Mouse (Mus musculus) neural tube, embryonic 13.5 days (tissue): ENCODE data around the gene Plin5. TPM values are rescaled to one million over a fixed set of nuclear protein-coding genes. Genes with fewer than 3 reads are reported as not detected.

ENCODE experiments used
- ATAC-seq: fragments of 200-750 bp; cut with Nextera tagmentation; 2 replicates; pipeline ENCODE4 v1.8.0; 2017; ENCODE audit warnings: low read depth, mild to moderate bottlenecking, moderate TSS enrichment, moderate library complexity
- H3K27ac ChIP-seq: fragments of 300-500 bp; sonication (generic); replicated peaks from 2 replicates; pipeline ENCODE4 v1.5.1; 2015; ENCODE audit warnings: moderate library complexity, mild to moderate bottlenecking, inconsistent platforms
- H3K27me3 ChIP-seq: fragments of 300-500 bp; sonication (generic); 2 replicates; pipeline ENCODE4 v1.6.1; 2015; ENCODE audit warnings: mild to moderate bottlenecking, inconsistent platforms
- H3K36me3 ChIP-seq: fragments of 300-500 bp; sonication (generic); 2 replicates; pipeline ENCODE4 v1.6.1; 2015; ENCODE audit warnings: mild to moderate bottlenecking, inconsistent platforms
- H3K4me1 ChIP-seq: fragments of 300-500 bp; sonication (generic); replicated peaks from 2 replicates; pipeline ENCODE4 v1.6.1; 2015; ENCODE audit warnings: inconsistent platforms
- H3K4me2 ChIP-seq: fragments of 300-500 bp; sonication (generic); 2 replicates; pipeline ENCODE4 v1.6.1; 2015; ENCODE audit warnings: inconsistent platforms, mild to moderate bottlenecking, moderate library complexity
- H3K4me3 ChIP-seq: fragments of 300-500 bp; sonication (generic); 2 replicates; pipeline ENCODE4 v1.5.1; 2015; ENCODE audit warnings: mild to moderate bottlenecking, inconsistent platforms
- H3K9ac ChIP-seq: fragments of 300-500 bp; sonication (generic); 2 replicates; pipeline ENCODE4 v1.6.1; 2015; ENCODE audit warnings: moderate library complexity, mild to moderate bottlenecking, inconsistent platforms
- H3K9me3 ChIP-seq: fragments of 300-500 bp; sonication (generic); 2 replicates; pipeline ENCODE4 v1.6.1; 2016; ENCODE audit warnings: inconsistent platforms
- WGBS: fragments of 180-500 bp; shearing (Covaris S2); methylation state at CpG from one replicate; pipeline ENCODE4 v1.1.7; 2015; 5-methylcytosine and 5-hydroxymethylcytosine counted together
- polyA plus RNA-seq: library from polyadenylated mRNA; unstranded; fragments of >200 nt; fragmentation: Nextera tagmentation; extraction: Ambion mirVana; gene quantifications from 2 replicates; pipeline ENCODE4 v1.2.1, GENCODE M21; 2015

Plin5 gene
- polyA plus RNA-seq, 1 experiment from 2014 or later: 0.93 TPM

- no peak overlapping the region for H3K4me2 ChIP-seq
- WGBS: 88% methylated on average over 15 of the region's 15 CpGs
- no peak overlapping the region for H3K4me3 ChIP-seq
- H3K9ac ChIP-seq: peak overlapping the region; percentile 26; the same call in 1 of the 2 replicates
- 0 out of 2 replicates have a peak, but pooled peaks cover under 1% of the 10 kb centered on the region for H3K9me3 ChIP-seq
- H3K27ac ChIP-seq: no peak overlapping the region
- peaks cover 40% of the 10 kb centered on the region for H3K27me3 ChIP-seq
- no peak for ATAC-seq
- peaks cover 14% of the 10 kb centered on the region for H3K4me1 ChIP-seq
- peaks cover 82% of the 10 kb centered on the region for H3K36me3 ChIP-seq
Observed at GRCm38 (mm10) chr17:56128246-56128645, 10.8 kb upstream of the Plin5 start.

DNA sequence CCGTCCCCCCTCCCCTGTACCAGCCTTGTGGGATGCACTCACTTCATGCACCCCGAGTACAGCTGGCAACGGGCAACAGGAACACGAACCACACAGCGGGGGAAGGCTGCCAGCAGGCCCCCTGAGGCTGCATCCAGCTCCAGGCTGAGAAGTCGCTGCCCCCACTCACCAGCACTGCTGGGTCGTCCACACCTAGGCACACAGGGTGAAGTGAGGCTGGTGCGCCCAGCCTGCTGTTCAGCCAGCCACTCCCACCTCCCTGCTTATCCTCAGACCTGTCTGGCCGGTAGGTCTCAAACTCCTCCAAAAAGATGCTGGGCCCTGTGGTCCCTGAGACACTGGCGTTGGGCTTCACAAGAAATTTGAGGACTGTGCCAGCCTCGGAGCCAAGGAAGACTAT, 8.8 kb upstream of the Plin5 start:
- H3K36me3 ChIP-seq: peaks cover 82% of the 10 kb centered on the region
- no peak overlapping the region for H3K4me2 ChIP-seq
- no peak overlapping the region for H3K4me3 ChIP-seq
- no peak for ATAC-seq
- peaks cover 9% of the 10 kb centered on the region; the same call in 1 of the 2 replicates for H3K4me1 ChIP-seq
- peaks cover 61% of the 10 kb centered on the region for H3K27me3 ChIP-seq
- H3K9me3 ChIP-seq: peaks cover 15% of the 10 kb centered on the region
- H3K27ac ChIP-seq: no peak overlapping the region
- H3K9ac ChIP-seq: no peak overlapping the region
- 71% methylated on average over 11 of the region's 11 CpGs for WGBS

DNA sequence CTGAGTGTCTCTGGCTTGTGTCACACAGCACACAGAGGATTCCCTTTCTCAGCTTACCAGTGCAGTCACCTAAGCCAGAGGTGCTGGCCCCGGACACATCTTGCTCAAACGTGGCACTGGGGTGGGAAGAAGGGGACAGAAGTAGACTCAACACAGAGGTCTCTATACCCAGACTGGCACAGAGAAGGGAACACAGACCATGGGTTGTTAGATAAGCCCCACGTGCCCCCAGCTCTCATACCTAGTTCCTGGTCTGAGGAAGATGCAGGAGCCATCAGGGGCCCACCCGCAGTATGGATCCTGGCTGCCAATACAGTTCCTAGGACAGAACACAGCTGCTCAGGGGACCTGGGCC, 7.9 kb upstream of the Plin5 start:
- WGBS: 86% methylated on average over 4 of the region's 4 CpGs
- peaks cover 70% of the 10 kb centered on the region for H3K27me3 ChIP-seq

DNA sequence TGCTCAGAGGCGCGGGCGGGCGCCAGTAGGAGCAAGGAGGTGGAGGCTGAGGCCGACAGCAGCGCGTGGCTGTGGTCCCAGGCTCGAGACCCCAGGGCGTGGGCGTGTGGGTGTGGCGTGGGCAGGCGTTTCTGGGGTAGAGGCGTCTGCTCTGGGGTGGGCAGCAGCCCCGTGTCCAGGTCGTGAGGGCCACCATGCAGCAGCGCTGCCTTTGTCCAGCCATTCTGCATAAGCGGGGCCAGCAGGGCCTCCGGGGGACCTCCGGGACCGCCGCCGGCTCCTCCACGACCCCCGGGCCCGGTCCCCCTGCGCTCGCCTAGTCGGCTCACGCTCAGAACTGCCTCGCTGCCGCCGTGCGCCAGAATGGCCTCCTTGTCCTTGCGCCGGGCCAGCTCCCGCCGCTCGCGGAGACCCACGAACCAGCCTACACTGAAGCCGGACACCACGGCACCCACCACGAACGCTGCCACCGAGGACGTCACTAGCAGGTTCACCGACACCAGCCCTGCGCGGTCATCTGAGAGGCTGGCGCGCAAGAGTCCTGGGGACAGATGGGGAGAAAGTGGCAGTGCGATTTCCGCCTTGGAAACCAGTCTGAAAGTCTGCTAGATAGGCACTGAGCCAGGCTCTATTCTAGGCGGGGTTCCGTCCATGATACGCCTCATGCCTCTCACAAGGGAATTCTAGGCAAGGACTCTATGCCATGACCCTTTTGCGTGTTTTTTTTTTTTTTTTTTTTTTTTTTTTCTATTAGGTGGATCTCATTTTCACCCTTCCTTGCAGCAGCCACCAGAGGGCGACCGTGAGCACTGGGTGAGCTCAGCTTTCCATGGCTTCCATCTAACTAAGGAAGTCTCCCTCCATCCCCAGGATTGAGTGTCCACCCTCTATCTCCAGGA, 7.2 kb upstream of the Plin5 start:
- H3K9me3 ChIP-seq: peaks cover 15% of the 10 kb centered on the region
- H3K36me3 ChIP-seq: peaks cover 66% of the 10 kb centered on the region
- peaks cover 18% of the 10 kb centered on the region for H3K4me1 ChIP-seq
- peak overlapping the region; percentile 46 for H3K4me2 ChIP-seq
- peak overlapping the region; percentile 23 for H3K4me3 ChIP-seq
- H3K9ac ChIP-seq: peak overlapping the region; percentile 41
- 8% methylated on average over 58 of the region's 59 CpGs for WGBS
- no peak for ATAC-seq
- H3K27me3 ChIP-seq: peaks cover 76% of the 10 kb centered on the region
- no peak overlapping the region for H3K27ac ChIP-seq

More for the DNA sequence above, 7.9 kb upstream of the Plin5 start:
- Histone ChIP-seq H3K4me3 (no peak overlapping the region), H3K27ac (no peak overlapping the region), H3K4me2 (no peak overlapping the region), H3K9me3 (peaks cover 15% of the 10 kb centered on the region), H3K9ac (no peak overlapping the region), H3K36me3 (peaks cover 72% of the 10 kb centered on the region), H3K4me1 (peaks cover 13% of the 10 kb centered on the region; the same call in 1 of the 2 replicates)
- ATAC-seq: no peak

DNA sequence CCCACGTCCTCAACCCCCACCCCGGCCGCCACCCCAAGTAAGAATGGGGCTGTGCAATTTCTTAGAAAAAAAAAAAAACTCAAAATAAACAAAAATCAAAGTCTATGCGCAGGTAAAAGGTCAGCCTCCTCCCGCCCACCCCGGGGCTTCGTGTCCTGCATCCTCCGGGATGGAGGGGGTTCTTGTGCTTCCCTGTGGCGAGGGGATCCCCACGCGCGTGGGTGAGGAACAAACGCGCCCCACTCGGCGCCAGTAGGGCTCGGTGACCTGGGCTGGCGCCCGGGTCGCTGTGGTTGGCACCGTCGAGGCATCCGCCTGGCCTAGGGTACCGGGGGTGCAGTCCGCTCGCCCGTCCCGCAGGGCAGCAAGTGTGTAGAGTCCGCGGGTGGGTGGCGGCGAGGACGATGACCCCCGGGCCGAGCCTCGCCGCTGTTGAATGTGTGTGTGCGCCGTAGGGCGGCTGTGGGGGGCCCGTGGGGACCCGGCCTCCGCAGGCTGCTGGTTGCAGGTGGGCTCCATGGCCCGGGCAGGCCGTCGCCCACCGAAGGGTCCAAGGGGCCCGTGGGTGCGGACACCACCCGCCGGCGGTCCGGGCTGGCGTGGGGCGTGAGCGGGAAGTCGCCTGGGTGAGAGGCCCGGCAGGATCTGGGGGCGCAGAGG, 6.4 kb upstream of the Plin5 start:
- Histone ChIP-seq H3K27ac (no peak overlapping the region), H3K9ac (no peak overlapping the region), H3K27me3 (peaks cover 84% of the 10 kb centered on the region), H3K9me3 (peaks cover 15% of the 10 kb centered on the region), H3K4me2 (peak overlapping the region; percentile 46), H3K4me1 (peaks cover 19% of the 10 kb centered on the region), H3K4me3 (peak overlapping the region; percentile 23; the same call in 1 of the 2 replicates), H3K36me3 (peaks cover 58% of the 10 kb centered on the region)
- no peak for ATAC-seq
- WGBS: 43% methylated on average over 59 of the region's 59 CpGs

GRCm38 (mm10) chr17:56123161-56123560, 5.8 kb upstream of the Plin5 start:
- no peak overlapping the region for H3K9ac ChIP-seq
- H3K4me2 ChIP-seq: no peak overlapping the region
- WGBS: 89% methylated on average over 12 of the region's 12 CpGs
- peaks cover 52% of the 10 kb centered on the region for H3K36me3 ChIP-seq
- H3K9me3 ChIP-seq: peaks cover 15% of the 10 kb centered on the region
- no peak for ATAC-seq
- H3K4me1 ChIP-seq: peaks cover 19% of the 10 kb centered on the region
- H3K4me3 ChIP-seq: no peak overlapping the region
- no peak overlapping the region for H3K27ac ChIP-seq
- H3K27me3 ChIP-seq: peaks cover 91% of the 10 kb centered on the region

DNA sequence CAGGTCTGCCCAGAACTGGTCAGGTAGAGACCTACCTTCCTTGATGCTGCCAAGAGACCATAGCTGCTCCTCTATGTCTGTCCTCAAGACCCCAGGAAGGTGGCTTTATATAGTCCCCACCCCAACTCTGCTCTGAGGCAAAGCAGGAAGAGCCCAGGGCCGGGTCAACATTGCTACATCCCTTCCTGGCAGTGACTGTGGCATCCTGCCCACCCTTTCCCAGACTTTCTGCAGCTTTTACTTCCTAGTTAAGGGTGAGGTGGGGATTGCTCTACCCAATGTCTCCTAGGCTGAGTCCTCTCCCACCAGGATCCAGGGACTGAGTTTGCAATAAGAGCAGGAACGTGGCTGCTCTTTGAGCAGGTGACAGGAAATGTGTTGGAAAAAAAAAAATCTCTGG, 4.4 kb upstream of the Plin5 start, which contains the start of gene Lrg1:
Gene Lrg1, minus strand, starts transcription at position 176 of the 400 bp plus-strand sequence.
- H3K9ac ChIP-seq: no peak within 1 kb of the TSS
- peaks cover 93% of the 10 kb centered on the region for H3K27me3 ChIP-seq
- no peak within 1 kb of the TSS for H3K27ac ChIP-seq
- H3K4me2 ChIP-seq: no peak within 1 kb of the TSS
- no peak for ATAC-seq
- 67% methylated on average over 2 of the region's 2 CpGs for WGBS
- H3K9me3 ChIP-seq: peaks cover 15% of the 10 kb centered on the region
- peaks cover 25% of the 10 kb centered on the region for H3K4me1 ChIP-seq
- H3K4me3 ChIP-seq: no peak within 1 kb of the TSS
- H3K36me3 ChIP-seq: peaks cover 38% of the 10 kb centered on the region

DNA sequence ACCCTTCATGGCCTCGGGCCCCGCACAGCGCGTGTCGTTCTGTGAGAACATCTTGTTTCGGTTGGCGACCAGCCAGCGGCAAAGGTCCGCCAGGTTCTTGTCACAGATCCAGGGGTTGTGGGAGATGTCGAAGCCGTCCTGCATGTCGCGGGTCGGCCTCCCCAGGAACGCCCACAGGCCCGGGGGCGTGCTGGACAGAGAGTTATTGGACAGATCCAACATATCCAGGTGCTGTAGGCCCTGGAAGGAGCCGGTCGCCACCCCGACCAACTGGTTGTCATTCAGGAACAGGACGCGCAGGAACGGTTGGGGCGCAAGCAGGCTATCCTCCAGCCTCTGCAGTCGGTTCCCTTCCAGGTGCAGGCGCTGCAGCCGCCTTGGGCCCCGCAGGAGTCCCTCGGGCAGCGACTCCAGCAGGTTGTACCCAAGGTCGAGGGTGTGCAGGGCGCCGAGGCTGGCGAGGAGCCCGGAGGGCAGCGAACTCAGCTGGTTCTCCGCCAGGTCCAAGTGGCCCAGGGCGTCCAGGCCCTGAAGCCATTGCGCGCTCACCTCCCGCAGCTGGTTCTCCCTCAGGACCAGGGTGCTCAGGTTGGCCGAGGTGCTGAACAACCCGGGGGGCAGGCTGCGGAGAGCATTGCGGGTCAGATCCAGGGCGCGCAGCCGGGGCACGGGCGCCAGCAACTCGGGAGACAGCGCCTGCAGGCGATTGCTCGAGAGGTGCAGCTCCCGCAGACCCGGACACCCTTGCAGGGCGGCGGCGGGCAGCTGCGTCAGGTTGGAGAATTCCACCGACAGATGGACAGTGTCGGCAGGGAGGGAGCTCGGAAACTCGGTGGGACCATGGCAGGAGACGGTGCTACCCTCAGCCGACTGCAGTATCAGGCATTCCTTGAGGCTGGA, 2.8 kb upstream of the Plin5 start:
- Histone ChIP-seq H3K9ac (no peak overlapping the region), H3K4me2 (0 out of 2 replicates have a peak overlapping the region, but pooled peaks have one; percentile 16), H3K27me3 (peaks cover 89% of the 10 kb centered on the region), H3K9me3 (peaks cover 15% of the 10 kb centered on the region), H3K4me1 (peaks cover 25% of the 10 kb centered on the region), H3K4me3 (no peak overlapping the region), H3K36me3 (peaks cover 24% of the 10 kb centered on the region), H3K27ac (no peak overlapping the region)
- no peak for ATAC-seq
- WGBS: 9% methylated on average over 66 of the region's 66 CpGs

GRCm38 (mm10) chr17:56119431-56119830, 2.0 kb upstream of the Plin5 start:
- Histone ChIP-seq H3K36me3 (peaks cover 17% of the 10 kb centered on the region), H3K9me3 (peaks cover 15% of the 10 kb centered on the region), H3K4me2 (no peak overlapping the region), H3K9ac (no peak overlapping the region), H3K27ac (no peak overlapping the region), H3K4me3 (no peak overlapping the region), H3K4me1 (peaks cover 22% of the 10 kb centered on the region), H3K27me3 (peaks cover 81% of the 10 kb centered on the region)
- WGBS: 45% methylated on average over 12 of the region's 12 CpGs
- ATAC-seq: no peak

DNA sequence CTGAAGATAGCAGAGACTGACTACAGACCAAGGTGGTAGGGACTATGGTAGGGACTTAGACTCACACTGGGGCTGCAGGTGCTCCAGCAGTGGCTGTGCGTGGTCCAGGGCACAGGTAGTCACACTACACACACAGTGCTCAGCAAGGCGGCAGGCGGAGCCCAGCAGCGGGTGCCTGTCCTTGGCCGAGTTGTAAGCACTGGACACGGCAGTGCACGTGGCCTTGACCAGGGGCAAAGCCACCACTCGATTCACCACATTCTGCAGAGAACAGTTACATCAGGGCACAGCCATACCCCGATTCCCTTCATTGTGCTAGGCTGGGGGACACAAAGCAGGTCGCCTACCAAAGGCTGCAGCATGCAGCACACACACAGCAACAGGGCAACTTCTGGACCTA, 1.2 kb downstream of the Plin5 start:
- Histone ChIP-seq H3K9me3 (no peaks in the 10 kb centered on the region), H3K9ac (no peak overlapping the region), H3K4me3 (no peak overlapping the region), H3K4me2 (no peak overlapping the region), H3K36me3 (no peaks in the 10 kb centered on the region), H3K27ac (no peak overlapping the region), H3K4me1 (peaks cover 17% of the 10 kb centered on the region), H3K27me3 (peaks cover 49% of the 10 kb centered on the region)
- WGBS: 71% methylated on average over 10 of the region's 10 CpGs
- ATAC-seq: no peak

DNA sequence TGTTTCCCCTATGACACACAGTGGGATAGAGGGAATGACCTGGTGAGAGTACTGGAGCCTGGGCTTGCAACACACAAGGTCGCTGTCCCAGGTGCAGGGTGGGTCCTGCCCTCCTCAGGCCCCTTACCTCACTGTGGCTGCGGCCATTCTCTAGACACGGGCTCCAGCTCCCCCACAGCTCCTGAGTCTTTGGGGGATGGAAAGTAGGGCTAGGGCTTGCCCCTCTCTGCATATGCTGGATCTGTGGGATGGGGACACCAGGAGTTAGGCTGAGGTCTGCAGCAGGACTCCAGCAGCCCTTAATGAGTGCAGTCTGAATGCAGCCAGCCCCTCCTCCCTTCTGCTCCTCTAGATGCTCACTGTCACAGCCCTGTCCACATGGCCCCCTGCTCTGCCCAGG, 4.7 kb downstream of the Plin5 start:
- H3K4me1 ChIP-seq: peaks cover 16% of the 10 kb centered on the region
- ATAC-seq: no peak
- H3K9ac ChIP-seq: no peak overlapping the region
- peaks cover 16% of the 10 kb centered on the region for H3K27me3 ChIP-seq
- H3K4me3 ChIP-seq: no peak overlapping the region
- H3K9me3 ChIP-seq: no peaks in the 10 kb centered on the region
- H3K27ac ChIP-seq: no peak overlapping the region
- no peaks in the 10 kb centered on the region for H3K36me3 ChIP-seq
- 82% methylated on average over 3 of the region's 3 CpGs for WGBS
- no peak overlapping the region for H3K4me2 ChIP-seq
